Mouse (Mus musculus): ENCODE measurements around the gene Dusp15.

Dusp15 gene

DNA sequence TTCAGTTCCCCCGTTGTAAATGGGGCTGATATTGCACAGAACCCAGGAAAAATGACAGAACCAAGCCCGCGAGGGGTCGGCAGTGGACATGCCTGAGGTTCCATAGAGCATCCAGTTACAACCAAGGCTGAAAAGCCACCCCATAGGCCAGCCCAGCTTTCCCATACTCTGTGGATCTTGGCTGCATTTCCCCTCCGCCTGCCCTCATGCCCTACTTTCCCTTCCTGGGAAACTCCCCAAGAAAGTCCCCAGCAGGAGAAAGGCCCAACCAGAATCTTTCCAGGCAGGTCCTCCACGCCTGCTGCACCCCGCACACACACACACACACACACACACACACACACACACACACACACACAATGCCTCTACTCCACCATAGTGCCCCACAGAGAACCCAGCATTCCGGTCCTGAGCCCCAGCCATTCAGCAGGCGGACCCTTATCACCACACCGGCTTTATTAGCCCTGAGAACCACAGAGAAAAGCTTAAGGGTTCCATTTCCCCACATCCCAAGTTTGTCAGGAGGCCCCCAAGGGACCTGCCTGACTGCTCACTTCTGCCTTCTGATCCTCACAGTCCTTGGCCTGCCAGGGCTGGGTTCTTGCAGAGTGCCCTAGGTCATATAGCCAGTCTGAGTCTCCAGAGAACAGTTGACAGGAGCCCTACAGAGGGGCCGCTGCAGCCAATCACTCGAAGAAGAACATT is 19.9 kb downstream of the Dusp15 start:
- DNase-seq (ENCODE audit: low spot score), result peak; percentile 97

DNA sequence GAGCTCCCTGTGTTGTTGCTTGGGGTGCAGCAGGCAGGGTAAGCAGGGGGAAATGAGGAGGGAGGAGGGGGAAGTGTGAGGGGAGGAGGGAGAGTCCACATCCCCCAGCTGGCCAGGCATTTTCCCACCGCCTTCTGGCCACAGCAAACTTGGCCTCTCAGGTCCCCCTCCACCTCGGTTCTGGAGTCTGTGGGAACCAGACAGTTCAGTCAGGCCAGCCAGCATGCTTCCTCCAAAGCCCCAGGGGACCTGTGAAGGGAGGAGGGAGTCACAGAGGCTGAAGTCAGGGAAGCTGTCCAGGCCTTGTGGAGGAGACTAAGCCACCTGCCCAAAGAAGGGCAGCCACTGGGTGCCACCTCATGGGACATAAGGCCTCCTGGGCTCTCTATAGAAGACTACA is 21.2 kb downstream of the Dusp15 start:
- peak; percentile 80 for DNase-seq (ENCODE audit: low spot score)

DNA sequence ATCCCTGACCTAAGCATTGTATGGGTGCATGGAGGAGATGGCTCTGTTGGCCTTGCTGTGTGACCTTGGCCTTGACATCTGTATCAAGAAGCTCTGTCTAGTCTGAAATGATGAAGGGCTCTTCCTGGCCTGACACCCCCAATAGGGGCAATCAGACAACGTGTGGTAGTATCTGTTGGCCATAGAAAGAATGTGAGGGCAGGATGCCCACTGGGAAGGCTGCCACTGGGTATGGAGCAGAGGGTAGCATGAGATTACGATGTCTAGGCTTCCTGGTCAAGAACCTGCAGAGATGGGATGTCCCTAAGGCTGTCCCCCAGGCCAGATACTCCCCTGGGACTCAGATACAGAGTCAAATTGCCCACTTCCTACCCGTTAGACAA is 22.5 kb downstream of the Dusp15 start:
- peak; percentile 68 for DNase-seq (ENCODE audit: low spot score)

DNA sequence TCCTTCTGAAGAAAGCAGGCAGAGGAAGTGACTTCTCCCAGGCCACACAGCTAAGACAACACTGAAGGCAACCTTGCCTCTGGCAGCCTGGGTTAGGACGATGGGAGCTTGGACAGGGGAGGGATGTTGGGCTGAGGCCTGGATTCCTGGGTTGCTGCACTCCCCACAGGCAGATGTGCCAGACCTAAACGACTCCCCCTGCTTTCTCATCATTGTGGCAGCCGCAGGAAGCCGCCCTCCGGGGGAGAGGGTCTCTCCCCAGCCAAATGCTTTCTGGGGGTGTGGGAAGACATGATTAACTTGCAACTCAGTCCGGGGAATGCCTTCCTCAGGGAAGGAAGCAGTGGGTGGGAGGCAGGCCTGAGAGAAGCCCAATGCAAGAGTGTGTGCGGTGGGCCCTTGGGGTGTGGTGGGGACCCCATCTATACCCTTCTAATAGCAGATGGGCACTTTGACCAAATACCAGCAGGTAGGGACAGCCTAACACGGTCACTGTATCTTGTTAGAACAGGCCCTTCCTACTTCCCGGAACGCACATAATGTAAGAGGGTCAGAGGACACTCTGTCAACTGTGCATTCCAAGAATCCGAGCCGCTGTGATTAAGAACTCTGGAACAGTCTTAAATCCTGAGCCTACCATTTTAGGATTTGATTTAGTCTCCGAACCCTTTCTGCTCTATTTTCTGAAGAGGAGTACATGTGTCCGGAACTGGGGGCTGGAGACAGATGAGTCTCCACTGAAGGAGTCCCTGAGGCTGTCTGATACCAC is 23.1 kb downstream of the Dusp15 start:
- DNase-seq (ENCODE audit: low spot score), result peak; percentile 81

- DNase-seq (ENCODE audit: low spot score), result peak; percentile 61
Observed at GRCm38 (mm10) chr2:152927371-152927770, 24.1 kb downstream of the Dusp15 start.

- no peak for DNase-seq (ENCODE audit: low spot score)
Observed at GRCm38 (mm10) chr2:152926896-152927295, 24.6 kb downstream of the Dusp15 start.

GRCm38 (mm10) chr2:152925189-152925872 is 26.2 kb downstream of the Dusp15 start:
- DNase-seq (ENCODE audit: low spot score), result peak; percentile 90

DNA sequence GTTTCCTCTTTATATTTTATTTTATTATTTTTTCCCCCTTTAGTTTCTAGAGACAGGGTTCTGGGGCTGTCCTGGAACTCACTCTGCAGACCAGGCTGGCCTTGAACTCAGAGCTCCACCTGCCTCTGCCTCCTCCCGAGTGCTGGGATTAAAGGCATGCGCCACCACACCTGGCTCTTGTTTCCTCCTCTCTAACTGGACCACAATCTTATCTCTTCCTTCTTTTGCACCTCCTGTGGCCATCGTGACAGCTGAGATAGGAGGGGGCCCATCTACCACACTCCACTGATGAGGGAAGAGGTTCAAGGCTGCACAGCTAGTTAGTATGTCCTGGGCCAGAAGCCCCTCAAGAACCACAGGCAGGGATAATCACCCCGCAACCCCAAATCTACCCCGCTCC is 27.0 kb downstream of the Dusp15 start:
- no peak for DNase-seq (ENCODE audit: low spot score)

- DNase-seq (ENCODE audit: low spot score), result no peak
Observed at GRCm38 (mm10) chr2:152924128-152924527, 27.4 kb downstream of the Dusp15 start.

DNA sequence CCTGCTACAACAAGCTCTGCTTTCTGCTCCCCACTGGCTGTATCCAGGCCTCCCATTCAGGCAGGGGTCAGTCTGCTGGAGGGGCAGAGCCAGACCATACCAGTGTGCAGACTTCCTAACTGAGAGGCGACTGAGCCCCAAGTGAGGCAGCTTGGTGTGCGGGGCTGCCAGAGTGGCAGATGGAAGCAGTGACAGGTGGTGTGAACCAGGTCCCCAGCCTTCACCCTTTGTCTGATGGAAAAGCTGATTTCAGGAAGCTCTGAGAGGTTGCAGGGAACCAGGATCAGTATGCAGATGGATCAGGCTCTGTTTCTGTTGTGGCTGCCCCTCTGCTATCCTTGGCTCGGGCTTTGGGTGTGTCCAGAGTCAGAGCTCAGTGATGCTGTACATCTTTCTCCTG is 27.9 kb downstream of the Dusp15 start:
- no peak for DNase-seq (ENCODE audit: low spot score)

- no peak for DNase-seq (ENCODE audit: low spot score)
Observed at GRCm38 (mm10) chr2:152922376-152922775, 29.1 kb downstream of the Dusp15 start.

DNA sequence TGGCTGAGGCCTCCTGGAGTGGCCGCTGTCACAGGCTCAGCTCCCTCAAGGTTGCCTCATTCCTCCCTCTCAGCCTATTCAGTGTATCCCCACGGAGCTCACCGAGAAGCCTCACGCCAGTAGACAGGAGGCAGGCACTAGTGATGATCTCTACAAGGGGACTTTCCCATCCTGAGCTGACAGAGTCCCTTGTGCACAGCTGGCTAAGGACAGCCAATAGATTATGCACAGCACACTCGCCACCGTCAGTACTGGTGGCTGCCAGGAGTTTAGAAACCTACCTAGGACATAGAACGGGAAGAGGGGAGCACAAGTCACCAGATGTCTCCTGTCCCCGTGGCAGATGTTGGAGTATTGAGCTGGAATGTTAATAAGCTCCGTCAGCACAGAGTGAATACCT is 33.8 kb downstream of the Dusp15 start:
- no peak for DNase-seq (ENCODE audit: low spot score)

- DNase-seq (ENCODE audit: low spot score), result no peak
Observed at GRCm38 (mm10) chr2:152916111-152916510, 35.4 kb downstream of the Dusp15 start.

GRCm38 (mm10) chr2:152915453-152915852 is 36.0 kb downstream of the Dusp15 start:
- no peak for DNase-seq (ENCODE audit: low spot score)

- DNase-seq (ENCODE audit: low spot score), result peak; percentile 97
Observed at GRCm38 (mm10) chr2:152914310-152915120, 37.0 kb downstream of the Dusp15 start.

DNA sequence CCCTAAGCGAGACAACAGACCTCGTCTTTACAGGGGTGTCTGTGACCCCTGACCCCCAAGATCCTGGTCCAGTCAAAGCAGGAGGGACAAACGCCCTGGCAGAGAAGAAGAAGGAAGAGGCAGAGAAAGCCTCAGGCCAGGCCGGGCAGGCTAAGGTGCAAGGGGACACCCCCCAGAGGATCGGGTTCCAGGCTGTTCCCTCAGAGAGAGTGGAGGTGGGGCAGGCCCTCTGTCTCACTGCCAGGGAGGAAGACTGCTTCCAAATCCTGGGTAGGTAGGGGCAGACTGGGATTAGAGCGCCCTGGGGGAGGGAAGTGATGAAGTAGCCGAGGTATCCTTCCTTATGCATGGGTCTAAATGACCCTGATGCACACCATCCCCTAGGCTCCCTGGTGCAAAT is 38.0 kb downstream of the Dusp15 start:
- no peak for DNase-seq (ENCODE audit: low spot score)

DNA sequence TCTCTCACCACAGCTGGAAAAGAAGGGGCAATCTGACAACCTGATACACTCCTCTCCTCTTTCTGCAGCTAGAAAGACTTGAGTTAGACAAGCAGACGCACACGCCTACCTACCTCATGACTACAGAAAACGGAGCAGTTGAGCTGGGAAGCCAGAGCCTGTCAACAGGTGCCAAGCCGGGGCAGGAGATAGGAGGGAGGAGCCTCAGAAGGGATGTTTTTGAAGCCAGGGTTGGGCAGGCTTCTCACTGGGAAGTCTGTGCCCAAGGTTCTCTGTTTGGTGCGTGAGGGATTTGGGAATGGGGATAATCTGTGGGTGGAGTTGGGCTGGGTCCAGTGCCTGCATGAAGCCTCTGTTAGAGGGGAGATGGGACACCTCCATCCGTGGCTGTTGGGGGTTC is 40.1 kb downstream of the Dusp15 start:
- no peak for DNase-seq (ENCODE audit: low spot score)

- DNase-seq (ENCODE audit: low spot score), result no peak
Observed at GRCm38 (mm10) chr2:152911031-152911430, 40.5 kb downstream of the Dusp15 start, which contains the start of gene Mylk2. Gene Mylk2, plus strand, starts transcription at chr2:152911352.

- DNase-seq (ENCODE audit: low spot score), result no peak
Observed at GRCm38 (mm10) chr2:152909848-152910247, 41.6 kb downstream of the Dusp15 start.

DNA sequence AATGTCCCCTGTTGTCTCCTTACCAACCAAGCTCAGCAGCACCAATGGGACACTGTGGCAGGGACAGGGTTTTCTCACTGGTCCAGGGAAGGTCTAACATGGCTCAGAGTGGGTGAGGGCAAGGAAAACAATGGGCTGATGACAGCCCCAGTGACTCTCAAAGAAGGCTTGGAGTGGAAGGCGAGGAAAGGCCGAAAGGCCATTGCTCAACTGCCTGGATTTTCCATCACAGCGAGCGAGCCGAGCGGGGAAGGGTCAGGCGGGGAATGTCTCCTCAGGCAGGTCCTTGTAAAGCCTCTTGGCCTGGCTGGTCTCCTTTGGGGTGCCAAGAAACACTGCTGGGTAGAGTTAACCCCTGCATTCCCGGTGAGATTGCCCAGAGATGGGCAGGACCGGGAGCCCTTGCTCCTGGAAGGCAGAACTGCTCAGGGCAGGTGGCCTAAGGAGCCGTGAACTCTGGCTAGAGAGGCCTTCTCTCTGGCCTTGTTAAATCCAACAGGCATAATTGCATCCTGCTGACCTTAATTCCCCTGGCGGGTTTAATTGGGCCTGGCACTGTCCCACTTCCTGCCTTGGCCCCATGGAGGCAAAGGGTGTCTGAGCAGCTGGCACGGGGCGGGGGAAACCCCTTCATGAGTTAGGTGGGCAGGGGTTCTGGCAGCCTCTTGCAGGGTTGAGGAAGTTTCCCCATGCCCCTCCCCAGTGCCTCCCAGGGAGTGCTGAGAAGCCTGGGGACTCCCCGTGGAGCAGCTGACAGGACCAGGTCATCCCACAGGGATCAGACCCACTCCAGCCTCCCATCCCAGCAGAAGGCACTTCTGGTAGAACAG is 44.2 kb downstream of the Dusp15 start:
- DNase-seq (ENCODE audit: low spot score), result peak; percentile 94

All from adipocyte (in vitro differentiated cells).